Mouse (Mus musculus) cerebellum, postnatal 10 days (tissue): ENCODE data around the gene Mrps35.

Experiments
- DNase-seq, 2 experiments: peaks; one replicate each; pipeline ENCODE4 v3.0.0; 2021; ENCODE audit warnings: mixed read lengths in 2 of 2

The Mrps35 gene

GRCm38 (mm10) chr6:147030096-147030885 lies 12.3 kb upstream of the Mrps35 start:
- peak; percentile 79 to 85 for DNase-seq

- peak; percentile 24 to 35 for DNase-seq
Measured at GRCm38 (mm10) chr6:147032303-147032925, 10.2 kb upstream of the Mrps35 start, which contains the start of gene Rep15. TSS of gene Rep15 (plus strand) at chr6:147032584.

- no peak for DNase-seq
Measured at GRCm38 (mm10) chr6:147043633-147044032, 1.1 kb downstream of the Mrps35 start.

- no peak for DNase-seq
Measured at GRCm38 (mm10) chr6:147049239-147049805, 6.8 kb downstream of the Mrps35 start.

GRCm38 (mm10) chr6:147051666-147052065 lies 9.1 kb downstream of the Mrps35 start:
- no peak for DNase-seq

GRCm38 (mm10) chr6:147052440-147052839 lies 9.9 kb downstream of the Mrps35 start:
- DNase-seq: no peak

- DNase-seq: no peak
Measured at GRCm38 (mm10) chr6:147053785-147054646, 11.5 kb downstream of the Mrps35 start.

GRCm38 (mm10) chr6:147055374-147055977 lies 12.9 kb downstream of the Mrps35 start:
- no peak for DNase-seq

GRCm38 (mm10) chr6:147059326-147059725 lies 16.8 kb downstream of the Mrps35 start:
- DNase-seq: no peak

- DNase-seq: no peak
Measured at GRCm38 (mm10) chr6:147061630-147062029, 19.1 kb downstream of the Mrps35 start.

GRCm38 (mm10) chr6:147062034-147062433 lies 19.5 kb downstream of the Mrps35 start:
- DNase-seq: no peak

GRCm38 (mm10) chr6:147062694-147063093 lies 20.1 kb downstream of the Mrps35 start:
- DNase-seq: no peak

- DNase-seq: no peak
Measured at GRCm38 (mm10) chr6:147064226-147064943, 21.8 kb downstream of the Mrps35 start.

- no peak for DNase-seq
Measured at GRCm38 (mm10) chr6:147064944-147065261, 22.3 kb downstream of the Mrps35 start.

- no peak for DNase-seq
Measured at GRCm38 (mm10) chr6:147075808-147076387, 33.3 kb downstream of the Mrps35 start.

- peak in 1 of 2 experiments; percentile 26 for DNase-seq
Measured at GRCm38 (mm10) chr6:147076878-147077277, 34.3 kb downstream of the Mrps35 start.

GRCm38 (mm10) chr6:147079919-147080318 lies 37.4 kb downstream of the Mrps35 start:
- no peak for DNase-seq

GRCm38 (mm10) chr6:147085398-147086040 lies 43.0 kb downstream of the Mrps35 start:
- no peak for DNase-seq

- peak; percentile 36 to 39 for DNase-seq
Measured at GRCm38 (mm10) chr6:147086594-147087225, 44.1 kb downstream of the Mrps35 start, which contains the start of gene Mansc4. TSS of gene Mansc4 (minus strand) at chr6:147087032.

- no peak for DNase-seq
Measured at GRCm38 (mm10) chr6:147087736-147088135, 45.2 kb downstream of the Mrps35 start.
